Mouse (Mus musculus) myocyte (in vitro differentiated cells): ENCODE data around the gene Hps4. TPM values are rescaled to one million over a fixed set of nuclear protein-coding genes. Genes with fewer than 3 reads are reported as not detected.

Experiments
- H3K27me3 ChIP-seq: one replicate; pipeline ENCODE4 v1.6.1; 2011; ENCODE audit not compliant: control insufficient read depth, insufficient read depth, insufficient read length
- H3K36me3 ChIP-seq: one replicate; pipeline ENCODE4 v1.6.1; 2011; ENCODE audit not compliant: control insufficient read depth, insufficient read depth
- H3K4me2 ChIP-seq: one replicate; pipeline ENCODE4 v1.6.1; 2011; ENCODE audit warnings: low read depth, control low read depth
- H3K4me3 ChIP-seq: one replicate; pipeline ENCODE4 v1.5.1; 2011; ENCODE audit warnings: mild to moderate bottlenecking, control low read depth, moderate library complexity
- H3K79me2 ChIP-seq: one replicate; pipeline ENCODE4 v1.6.1; 2011; ENCODE audit not compliant: control insufficient read depth, insufficient read depth
- H3ac ChIP-seq: one replicate; pipeline ENCODE4 v1.6.1; 2011; ENCODE audit not compliant: control insufficient read depth, insufficient read length
- CEBPB ChIP-seq: IDR thresholded peaks from 2 replicates; pipeline ENCODE4 v1.6.1; 2011; ENCODE audit warnings: mild to moderate bottlenecking, moderate library complexity; ENCODE audit not compliant: poor library complexity, insufficient read depth, severe bottlenecking
- E2F4 ChIP-seq: IDR thresholded peaks from one replicate; pipeline ENCODE4 v1.6.1; 2011; ENCODE audit warnings: mild to moderate bottlenecking, control low read depth, moderate library complexity; ENCODE audit not compliant: insufficient read depth
- MAX ChIP-seq: IDR thresholded peaks from one replicate; pipeline ENCODE4 v1.6.1; 2011; ENCODE audit warnings: low read depth, mild to moderate bottlenecking, control low read depth
- MYOD1 ChIP-seq, 3 experiments: IDR thresholded peaks; one replicate each; pipeline ENCODE4 v1.6.1; 2011; ENCODE audit warnings: control low read depth in 2 of 3, low read depth in 2 of 3, mild to moderate bottlenecking in 2 of 3, moderate library complexity in 1 of 3; ENCODE audit not compliant: insufficient read length in 2 of 3, control insufficient read depth in 1 of 3
- MYOG ChIP-seq, 3 experiments: IDR thresholded peaks; one replicate each; pipeline ENCODE4 v1.6.1; 2011; ENCODE audit warnings: control low read depth in 2 of 3, low read depth in 2 of 3, mild to moderate bottlenecking in 2 of 3; ENCODE audit not compliant: insufficient read length in 2 of 3, control insufficient read depth in 1 of 3, insufficient read depth in 1 of 3
- POLR2A ChIP-seq: IDR thresholded peaks from one replicate; pipeline ENCODE4 v1.6.1; 2011; ENCODE audit warnings: low read depth, mild to moderate bottlenecking, control low read depth, moderate library complexity; ENCODE audit not compliant: insufficient read length
- POLR2AphosphoS2 ChIP-seq: IDR thresholded peaks from one replicate; pipeline ENCODE4 v1.6.1; 2011; ENCODE audit warnings: low read depth, control low read depth; ENCODE audit not compliant: insufficient read length
- REST ChIP-seq: IDR thresholded peaks from one replicate; pipeline ENCODE4 v1.6.1; 2011; ENCODE audit warnings: mild to moderate bottlenecking, control low read depth, moderate library complexity; ENCODE audit not compliant: insufficient read depth, insufficient read length
- SRF ChIP-seq: IDR thresholded peaks from one replicate; pipeline ENCODE4 v1.6.1; 2011; ENCODE audit warnings: low read depth; ENCODE audit not compliant: control insufficient read depth, insufficient read length
- TCF12 ChIP-seq: IDR thresholded peaks from one replicate; pipeline ENCODE4 v1.6.1; 2011; ENCODE audit warnings: mild to moderate bottlenecking, control low read depth; ENCODE audit not compliant: poor library complexity, insufficient read depth, severe bottlenecking
- TCF3 ChIP-seq: IDR thresholded peaks from one replicate; pipeline ENCODE4 v1.6.1; 2011; ENCODE audit warnings: low read depth, control low read depth; ENCODE audit not compliant: insufficient read length
- USF1 ChIP-seq: IDR thresholded peaks from one replicate; pipeline ENCODE4 v1.6.1; 2011; ENCODE audit warnings: low read depth, mild to moderate bottlenecking, control low read depth, moderate library complexity
- polyA plus RNA-seq: library from polyadenylated mRNA; unstranded; fragments of >200 nt; fragmentation: generic; extraction: Trizol; gene quantifications from one replicate; pipeline ENCODE4 v1.2.1, GENCODE M21; 2012; ENCODE audit warnings: missing spikeins

Gene Hps4
- polyA plus RNA-seq, 1 experiment = 19.1 TPM

DNA sequence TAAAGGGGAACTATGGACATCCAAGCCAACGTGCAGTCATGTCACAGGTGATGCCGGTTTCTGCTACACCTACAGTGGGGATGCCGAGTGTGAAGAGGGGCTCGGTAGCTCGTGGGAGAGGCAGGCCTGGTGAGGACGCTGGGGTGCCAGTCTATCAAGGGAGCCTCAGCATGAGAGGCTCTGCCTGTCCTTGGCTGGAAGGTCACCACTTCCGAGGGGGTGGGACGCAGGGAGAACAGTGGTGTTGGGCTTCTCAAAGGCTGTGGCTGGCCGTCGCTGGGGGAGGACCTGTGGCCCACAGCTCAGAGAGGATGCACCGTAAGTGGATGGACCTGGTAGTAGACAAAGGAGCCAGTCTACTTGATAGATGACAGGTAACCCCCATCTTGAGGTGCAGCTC, 38.3 kb downstream of the Hps4 start:
- Histone ChIP-seq H3K36me3 (peaks cover 3% of the 10 kb centered on the region), H3K4me3 (no peak overlapping the region), H3ac (no peak overlapping the region), H3K4me2 (no peak overlapping the region), H3K27me3 (no peaks in the 10 kb centered on the region), H3K79me2 (no peaks in the 10 kb centered on the region)
- no peak for TF ChIP-seq CEBPB
- no peak for TF ChIP-seq TCF12
- no peak for TF ChIP-seq MAX
- TF ChIP-seq TCF3 = no peak
- TF ChIP-seq E2F4 = no peak
- no peak for TF ChIP-seq POLR2A
- TF ChIP-seq SRF = no peak

DNA sequence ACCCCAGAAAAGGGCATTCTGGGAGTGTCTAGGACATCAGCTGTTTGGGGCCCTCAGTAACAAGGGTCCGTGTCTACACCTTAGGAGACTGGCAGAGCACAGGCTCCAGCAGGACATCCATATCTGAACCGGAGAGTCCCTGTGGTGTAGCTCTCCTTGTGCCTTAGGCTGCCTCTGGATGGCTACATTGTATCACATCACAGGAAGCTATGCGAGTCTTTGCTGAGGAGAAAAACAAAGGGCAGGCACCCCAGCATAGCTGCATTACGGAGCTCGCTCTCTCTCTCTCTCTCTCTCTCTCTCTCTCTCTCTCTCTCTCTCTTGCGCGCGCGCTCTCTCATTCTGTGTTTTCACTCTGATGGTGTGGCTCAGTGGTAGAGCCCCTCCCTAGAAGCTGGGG, 39.2 kb downstream of the Hps4 start:
- Histone ChIP-seq H3K79me2 (no peaks in the 10 kb centered on the region), H3K27me3 (no peaks in the 10 kb centered on the region), H3K4me3 (no peak overlapping the region), H3ac (no peak overlapping the region), H3K4me2 (no peak overlapping the region), H3K36me3 (peaks cover 3% of the 10 kb centered on the region)
- no peak for TF ChIP-seq REST
- TF ChIP-seq E2F4 = no peak
- no peak for TF ChIP-seq SRF
- no peak for TF ChIP-seq TCF12
- TF ChIP-seq MYOD1 (IDR thresholded peaks at IDR 0.05; ENCODE audit: control insufficient read depth in 1 of 3, insufficient read length in 2 of 3, low read depth in 2 of 3) = no peak
- TF ChIP-seq POLR2A = no peak
- TF ChIP-seq POLR2AphosphoS2 = no peak
- no peak for TF ChIP-seq MYOG (IDR thresholded peaks at IDR 0.05; ENCODE audit: control insufficient read depth in 1 of 3, insufficient read depth in 1 of 3, insufficient read length in 2 of 3, low read depth in 2 of 3)
- TF ChIP-seq CEBPB = no peak
- TF ChIP-seq USF1 = no peak
- no peak for TF ChIP-seq TCF3
- no peak for TF ChIP-seq MAX

DNA sequence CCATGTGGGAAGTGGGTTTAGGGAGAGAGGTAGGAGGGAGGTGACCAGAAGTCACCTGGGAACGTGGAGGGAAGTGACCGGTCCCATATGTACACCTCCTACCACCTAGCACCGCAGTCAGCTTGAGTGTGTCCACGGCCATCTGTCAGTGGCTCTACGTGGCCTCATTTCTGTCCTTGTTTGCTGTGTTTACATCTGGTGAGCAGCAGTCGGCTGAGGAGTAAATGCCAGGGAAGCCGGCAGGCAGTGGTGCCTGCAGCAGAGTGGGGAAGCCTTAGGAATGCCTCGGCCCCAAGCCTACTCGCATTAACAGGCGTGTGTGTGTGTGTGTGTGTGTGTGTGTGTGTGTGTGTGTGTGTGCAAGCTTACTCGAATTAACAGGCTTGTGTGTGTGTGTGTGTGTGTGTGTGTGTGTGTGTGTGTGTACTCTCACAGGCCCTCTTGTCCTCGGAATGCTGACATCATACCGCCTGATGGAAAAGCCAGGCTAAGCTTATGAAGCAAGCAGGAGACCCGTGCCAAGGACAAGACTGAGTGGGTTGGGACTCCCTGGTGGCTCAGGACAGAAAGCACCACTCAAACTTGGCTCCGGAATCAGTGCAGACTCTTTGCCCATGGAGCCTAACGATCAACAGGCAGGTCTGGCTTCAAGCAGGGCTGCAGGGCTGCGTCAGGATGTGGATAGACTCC, 39.9 kb downstream of the Hps4 start:
- no peak overlapping the region for H3K4me2 ChIP-seq
- H3K4me3 ChIP-seq = no peak overlapping the region
- no peaks in the 10 kb centered on the region for H3K79me2 ChIP-seq
- TF ChIP-seq TCF12 (no peak), POLR2AphosphoS2 (no peak), MAX (no peak), MYOD1 (IDR thresholded peaks at IDR 0.05; ENCODE audit: control insufficient read depth in 1 of 3, insufficient read length in 2 of 3, low read depth in 2 of 3) (no peak), E2F4 (no peak), MYOG (IDR thresholded peaks at IDR 0.05; ENCODE audit: control insufficient read depth in 1 of 3, insufficient read depth in 1 of 3, insufficient read length in 2 of 3, low read depth in 2 of 3) (no peak), CEBPB (no peak), POLR2A (no peak), USF1 (no peak), REST (no peak), TCF3 (no peak), SRF (no peak)
- H3K36me3 ChIP-seq = peaks cover 3% of the 10 kb centered on the region
- H3ac ChIP-seq = no peak overlapping the region
- no peaks in the 10 kb centered on the region for H3K27me3 ChIP-seq

DNA sequence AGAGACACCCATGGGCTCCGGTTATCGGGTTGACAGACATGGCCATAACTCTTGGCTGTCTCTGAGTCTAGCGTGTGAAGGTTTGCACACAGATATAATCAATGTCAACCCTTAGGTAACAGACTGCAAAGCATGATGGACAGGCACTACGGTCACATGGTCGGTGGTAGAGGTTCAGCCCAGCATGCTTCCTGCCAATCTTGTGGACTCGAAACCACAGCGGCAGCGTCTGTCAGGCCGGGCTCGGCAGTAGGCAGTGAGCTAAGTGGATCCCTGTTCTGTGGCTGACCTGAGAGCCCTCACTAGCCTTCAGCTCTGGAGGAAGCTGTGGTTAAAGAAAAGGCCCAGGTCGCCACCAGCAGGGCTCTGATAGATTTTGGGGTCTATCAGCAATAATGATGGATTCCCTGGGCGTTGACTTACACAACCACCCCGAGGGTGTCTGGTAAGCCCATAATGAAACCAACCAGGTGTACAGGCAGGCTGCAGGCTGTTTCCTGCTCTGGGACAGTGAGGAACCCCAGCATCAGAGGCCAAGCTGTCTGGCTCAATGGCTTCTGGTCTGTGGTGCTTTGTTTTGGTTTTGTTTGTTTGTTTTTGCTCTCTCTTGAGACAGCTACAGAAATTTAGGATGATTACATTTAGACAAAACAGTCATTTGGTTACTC, 42.1 kb downstream of the Hps4 start:
- Histone ChIP-seq H3K4me2 (no peak overlapping the region), H3K4me3 (no peak overlapping the region), H3ac (no peak overlapping the region), H3K36me3 (no peaks in the 10 kb centered on the region), H3K79me2 (no peaks in the 10 kb centered on the region), H3K27me3 (no peaks in the 10 kb centered on the region)
- TF ChIP-seq REST (no peak), TCF12 (no peak), TCF3 (no peak), USF1 (no peak), POLR2A (no peak), E2F4 (no peak), CEBPB (no peak), MAX (no peak), MYOG (IDR thresholded peaks at IDR 0.05; ENCODE audit: control insufficient read depth in 1 of 3, insufficient read depth in 1 of 3, insufficient read length in 2 of 3, low read depth in 2 of 3) (no peak)
